Mouse (Mus musculus) midbrain, embryonic 16.5 days (tissue): Measurements from ENCODE around the gene Wdr95. TPM values are rescaled to one million over a fixed set of nuclear protein-coding genes. Genes with fewer than 3 reads are reported as not detected.
A peak's percentile ranks its signal among the peaks of the same experiment; 100 is the strongest.
"Not testable (repeated sequence)": the region's sequence is repeated elsewhere in the genome, so short reads cannot be mapped to it uniquely, and the experiment has no call there.

Experiments
- ATAC-seq: fragments of 200-750 bp; cut with Nextera tagmentation; 2 replicates; pipeline ENCODE4 v1.8.0; 2017; ENCODE audit warnings: moderate TSS enrichment
- H3K27ac ChIP-seq: fragments of 300-500 bp; sonication (generic); 2 replicates; pipeline ENCODE4 v1.5.1; 2014; ENCODE audit warnings: mild to moderate bottlenecking, low read length, mixed read lengths
- H3K27me3 ChIP-seq: fragments of 300-500 bp; sonication (generic); 2 replicates; pipeline ENCODE4 v1.6.1; 2014; ENCODE audit warnings: low read depth, low read length, mixed read lengths; ENCODE audit not compliant: control insufficient read depth, insufficient read depth
- H3K36me3 ChIP-seq: fragments of 300-500 bp; sonication (generic); 2 replicates; pipeline ENCODE4 v1.6.1; 2014; ENCODE audit warnings: mild to moderate bottlenecking, low read length, moderate library complexity, mixed read lengths; ENCODE audit not compliant: control insufficient read depth, insufficient read depth
- H3K4me1 ChIP-seq: fragments of 300-500 bp; sonication (generic); 2 replicates; pipeline ENCODE4 v1.6.1; 2014; ENCODE audit warnings: mild to moderate bottlenecking, low read length, mixed read lengths; ENCODE audit not compliant: control insufficient read depth, insufficient read depth
- H3K4me2 ChIP-seq: fragments of 300-500 bp; sonication (generic); 2 replicates; pipeline ENCODE4 v1.6.1; 2014; ENCODE audit warnings: mild to moderate bottlenecking, low read length, mixed read lengths
- H3K4me3 ChIP-seq: fragments of 300-500 bp; sonication (generic); 2 replicates; pipeline ENCODE4 v1.5.1; 2014; ENCODE audit warnings: low read depth, mild to moderate bottlenecking, low read length, moderate library complexity, mixed read lengths
- H3K9ac ChIP-seq: fragments of 300-500 bp; sonication (generic); 2 replicates; pipeline ENCODE4 v1.6.1; 2014; ENCODE audit warnings: low read depth, low read length, mixed read lengths
- H3K9me3 ChIP-seq: fragments of 300-500 bp; sonication (generic); replicated peaks from 2 replicates; pipeline ENCODE4 v1.6.1; 2014; ENCODE audit warnings: mild to moderate bottlenecking, low read length, mixed read lengths; ENCODE audit not compliant: control insufficient read depth, poor library complexity, severe bottlenecking
- WGBS: fragments of 180-500 bp; shearing (Covaris S2); extraction: QIAGEN DNeasy Blood & Tissue Kit; methylation state at CpG from one replicate; pipeline ENCODE4 v1.1.7; 2014; 5-methylcytosine and 5-hydroxymethylcytosine counted together
- polyA plus RNA-seq: library from polyadenylated mRNA; unstranded; fragments of >200 nt; fragmentation: Nextera tagmentation; extraction: Ambion mirVana; gene quantifications from 2 replicates; pipeline ENCODE4 v1.2.1, GENCODE M21; 2015

Gene Wdr95
- polyA plus RNA-seq, 1 experiment from 2014 or later: 0.33 TPM

GRCm38 (mm10) chr5:149525055-149525785 is 3.3 kb upstream of the Wdr95 start:
- peak overlapping the region; percentile 71 for H3K27ac ChIP-seq
- no peaks in the 10 kb centered on the region for H3K9me3 ChIP-seq
- peak overlapping the region; percentile 27 for H3K4me2 ChIP-seq
- 45% methylated on average over 6 of the region's 6 CpGs for WGBS
- H3K9ac ChIP-seq: no peak overlapping the region
- H3K4me1 ChIP-seq: peaks cover 47% of the 10 kb centered on the region
- no peaks in the 10 kb centered on the region for H3K36me3 ChIP-seq
- no peaks in the 10 kb centered on the region for H3K27me3 ChIP-seq
- no peak for ATAC-seq
- no peak overlapping the region for H3K4me3 ChIP-seq

DNA sequence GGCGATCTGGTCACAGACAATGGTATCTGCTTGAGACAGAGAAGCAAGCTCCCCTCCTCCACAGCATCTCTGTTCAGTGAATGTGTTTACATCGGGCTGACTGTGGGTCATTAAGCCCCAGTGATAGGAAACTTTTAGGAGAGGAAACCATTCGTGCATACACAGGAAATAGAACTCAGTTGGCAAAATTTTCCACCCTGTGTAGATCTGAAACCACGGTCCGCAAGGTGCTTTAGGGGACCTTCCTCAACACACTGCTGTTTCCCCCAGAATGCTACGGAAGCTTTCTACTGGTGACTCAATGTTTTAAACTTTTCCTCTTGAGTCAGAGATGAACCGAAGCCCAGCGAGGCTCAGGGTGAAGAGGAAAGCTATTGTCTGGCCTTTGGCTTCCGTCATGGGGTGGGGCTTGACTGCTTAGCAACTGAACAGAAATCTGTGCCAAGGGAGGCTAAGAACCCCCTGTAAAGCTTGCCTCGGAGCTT is 2.0 kb upstream of the Wdr95 start:
- Histone ChIP-seq H3K4me3 (no peak overlapping the region), H3K4me2 (no peak overlapping the region), H3K9ac (no peak overlapping the region), H3K27ac (peak overlapping the region; percentile 2; the same call in 1 of the 2 replicates), H3K9me3 (no peaks in the 10 kb centered on the region), H3K36me3 (no peaks in the 10 kb centered on the region), H3K4me1 (peaks cover 43% of the 10 kb centered on the region), H3K27me3 (no peaks in the 10 kb centered on the region)
- 44% methylated on average over 10 of the region's 10 CpGs for WGBS
- no peak for ATAC-seq

DNA sequence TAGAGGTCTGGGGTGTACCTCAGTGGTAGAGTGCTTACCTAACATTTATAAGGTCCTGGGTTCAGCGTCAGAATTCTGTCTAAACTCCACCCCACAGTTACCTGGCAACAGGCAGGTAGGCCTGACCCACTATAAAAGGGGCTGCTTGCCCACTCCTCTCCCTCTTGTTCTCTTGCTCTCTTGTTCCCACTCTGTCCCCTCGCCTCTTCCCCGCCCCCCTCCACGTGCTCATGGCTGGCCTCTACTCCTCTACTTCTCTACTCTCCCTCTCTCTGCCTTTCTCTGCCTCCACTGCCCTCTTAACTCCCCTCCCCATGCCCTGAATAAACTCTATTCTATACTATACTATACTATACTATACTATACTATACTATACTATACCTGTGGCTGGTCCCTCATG is 1.2 kb upstream of the Wdr95 start:
- not testable (repeated sequence) for H3K4me3 ChIP-seq, H3K9me3 ChIP-seq, ATAC-seq, H3K36me3 ChIP-seq, H3K27ac ChIP-seq, H3K27me3 ChIP-seq, H3K4me2 ChIP-seq, H3K9ac ChIP-seq
- WGBS: 69% methylated on average over 4 of the region's 4 CpGs
- H3K4me1 ChIP-seq: peaks cover 43% of the 10 kb centered on the region

GRCm38 (mm10) chr5:149533847-149534246 is 5.4 kb downstream of the Wdr95 start:
- Histone ChIP-seq H3K9me3 (no peaks in the 10 kb centered on the region), H3K27ac (no peak overlapping the region), H3K4me1 (peaks cover 19% of the 10 kb centered on the region), H3K9ac (no peak overlapping the region), H3K4me2 (no peak overlapping the region), H3K36me3 (no peaks in the 10 kb centered on the region), H3K4me3 (no peak overlapping the region), H3K27me3 (no peaks in the 10 kb centered on the region)
- no peak for ATAC-seq
- 92% methylated on average over 2 of the region's 2 CpGs for WGBS

GRCm38 (mm10) chr5:149536005-149536404 is 7.5 kb downstream of the Wdr95 start:
- Histone ChIP-seq H3K27me3 (no peaks in the 10 kb centered on the region), H3K9ac (no peak overlapping the region), H3K4me3 (no peak overlapping the region), H3K27ac (no peak overlapping the region), H3K4me1 (peaks cover 10% of the 10 kb centered on the region), H3K9me3 (no peaks in the 10 kb centered on the region), H3K4me2 (no peak overlapping the region), H3K36me3 (no peaks in the 10 kb centered on the region)
- WGBS: 71% methylated on average over 9 of the region's 9 CpGs
- ATAC-seq: no peak

DNA sequence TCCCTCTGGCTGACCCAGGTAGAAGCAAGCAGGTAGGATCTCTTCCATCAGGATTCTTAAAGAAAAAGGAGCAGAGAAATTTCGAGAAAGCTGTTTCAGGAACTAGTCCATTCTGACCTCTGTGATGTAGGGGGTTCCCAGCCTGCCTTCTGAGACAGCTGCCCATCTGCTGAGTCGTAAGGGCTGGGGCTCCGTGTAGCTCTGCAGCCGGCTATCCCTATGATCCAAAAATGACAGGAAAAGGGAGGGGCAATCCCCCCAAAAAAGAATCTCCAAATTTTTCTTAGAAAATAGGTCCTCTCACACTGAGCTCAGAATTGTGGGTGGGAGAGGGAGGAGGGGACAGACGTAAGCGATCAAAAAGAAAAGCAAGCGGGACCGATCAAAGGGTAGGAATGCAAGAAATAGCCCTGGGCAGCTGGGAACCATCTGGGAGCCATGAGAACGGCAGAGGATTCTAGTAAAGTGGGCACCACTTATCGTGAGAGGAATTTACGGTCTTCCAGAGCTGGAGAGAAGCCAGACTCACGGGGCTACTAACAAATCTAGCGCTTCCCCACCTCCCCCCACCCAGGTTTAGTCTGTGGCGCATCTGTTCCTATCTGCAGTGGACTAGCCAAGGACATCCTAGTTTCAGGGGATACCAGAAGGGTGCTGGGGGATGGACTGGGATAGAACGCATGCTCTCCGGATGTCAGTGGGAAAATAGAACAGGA is 9.5 kb downstream of the Wdr95 start:
- 27% methylated on average over 16 of the region's 16 CpGs for WGBS
- H3K4me3 ChIP-seq: no peak overlapping the region
- H3K9ac ChIP-seq: 0 out of 2 replicates have a peak overlapping the region, but pooled peaks have one; percentile 18
- no peaks in the 10 kb centered on the region for H3K9me3 ChIP-seq
- H3K27me3 ChIP-seq: no peaks in the 10 kb centered on the region
- H3K4me2 ChIP-seq: peak overlapping the region; percentile 31
- H3K4me1 ChIP-seq: peaks cover 10% of the 10 kb centered on the region
- H3K36me3 ChIP-seq: no peaks in the 10 kb centered on the region
- peak overlapping the region; percentile 1; the same call in 1 of the 2 replicates for H3K27ac ChIP-seq
- peak; percentile 57 for ATAC-seq

GRCm38 (mm10) chr5:149538531-149538930 is 10.1 kb downstream of the Wdr95 start:
- Histone ChIP-seq H3K9ac (no peak overlapping the region), H3K4me3 (no peak overlapping the region), H3K9me3 (no peaks in the 10 kb centered on the region), H3K4me2 (peak overlapping the region; percentile 31; the same call in 1 of the 2 replicates), H3K36me3 (no peaks in the 10 kb centered on the region), H3K4me1 (peaks cover 10% of the 10 kb centered on the region), H3K27me3 (no peaks in the 10 kb centered on the region), H3K27ac (no peak overlapping the region; the same call in 1 of the 2 replicates)
- no peak for ATAC-seq
- 66% methylated on average over 8 of the region's 8 CpGs for WGBS

GRCm38 (mm10) chr5:149539051-149539450 is 10.6 kb downstream of the Wdr95 start:
- Histone ChIP-seq H3K9ac (no peak overlapping the region), H3K9me3 (no peaks in the 10 kb centered on the region), H3K27me3 (no peaks in the 10 kb centered on the region), H3K36me3 (no peaks in the 10 kb centered on the region), H3K4me2 (no peak overlapping the region), H3K4me3 (no peak overlapping the region), H3K4me1 (peaks cover 10% of the 10 kb centered on the region), H3K27ac (no peak overlapping the region)
- 88% methylated on average over 4 of the region's 4 CpGs for WGBS
- ATAC-seq: no peak

GRCm38 (mm10) chr5:149551179-149551578 is 22.7 kb downstream of the Wdr95 start:
- ATAC-seq: no peak
- H3K36me3 ChIP-seq: no peaks in the 10 kb centered on the region
- no peak overlapping the region for H3K4me3 ChIP-seq
- 0 out of 2 replicates have a peak, but pooled peaks cover 4% of the 10 kb centered on the region for H3K4me1 ChIP-seq
- 72% methylated on average over 7 of the region's 10 CpGs for WGBS
- no peak overlapping the region for H3K27ac ChIP-seq
- H3K9ac ChIP-seq: no peak overlapping the region
- H3K9me3 ChIP-seq: no peaks in the 10 kb centered on the region
- no peak overlapping the region for H3K4me2 ChIP-seq
- H3K27me3 ChIP-seq: no peaks in the 10 kb centered on the region
